Mouse (Mus musculus) midbrain, embryonic 15.5 days (tissue): ENCODE data around the gene Pla2g1b. TPM values are rescaled to one million over a fixed set of nuclear protein-coding genes. Genes with fewer than 3 reads are reported as not detected.
A peak's percentile ranks its signal among the peaks of the same experiment; 100 is the strongest.
"Not testable (repeated sequence)": the region's sequence is repeated elsewhere in the genome, so short reads cannot be mapped to it uniquely, and the experiment has no call there.

Source experiments
- ATAC-seq: fragments of 200-750 bp; cut with Nextera tagmentation; replicated peaks from 2 replicates; pipeline ENCODE4 v1.8.0; 2017; ENCODE audit warnings: moderate TSS enrichment
- H3K27ac ChIP-seq: fragments of 300-500 bp; sonication (generic); 2 replicates; pipeline ENCODE4 v1.5.1; 2015; ENCODE audit warnings: mild to moderate bottlenecking, inconsistent platforms
- H3K27me3 ChIP-seq: fragments of 300-500 bp; sonication (generic); replicated peaks from 2 replicates; pipeline ENCODE4 v1.6.1; 2015; ENCODE audit warnings: inconsistent platforms
- H3K36me3 ChIP-seq: fragments of 300-500 bp; sonication (generic); replicated peaks from 2 replicates; pipeline ENCODE4 v1.6.1; 2015; ENCODE audit warnings: inconsistent platforms
- H3K4me1 ChIP-seq: fragments of 300-500 bp; sonication (generic); 2 replicates; pipeline ENCODE4 v1.6.1; 2015; ENCODE audit warnings: inconsistent platforms
- H3K4me2 ChIP-seq: fragments of 300-500 bp; sonication (generic); 2 replicates; pipeline ENCODE4 v1.6.1; 2015; ENCODE audit warnings: inconsistent platforms, mild to moderate bottlenecking, moderate library complexity
- H3K4me3 ChIP-seq: fragments of 300-500 bp; sonication (generic); 2 replicates; pipeline ENCODE4 v1.5.1; 2015; ENCODE audit warnings: mild to moderate bottlenecking, inconsistent platforms
- H3K9ac ChIP-seq: fragments of 300-500 bp; sonication (generic); 2 replicates; pipeline ENCODE4 v1.6.1; 2015; ENCODE audit warnings: mild to moderate bottlenecking, inconsistent platforms
- H3K9me3 ChIP-seq: fragments of 300-500 bp; sonication (generic); 2 replicates; pipeline ENCODE4 v1.6.1; 2016; ENCODE audit warnings: inconsistent platforms
- WGBS: fragments of 180-500 bp; shearing (Covaris S2); methylation state at CpG from one replicate; pipeline ENCODE4 v1.1.7; 2015; ENCODE audit warnings: mixed read lengths; 5-methylcytosine and 5-hydroxymethylcytosine counted together
- polyA plus RNA-seq: library from polyadenylated mRNA; unstranded; fragments of >200 nt; fragmentation: Nextera tagmentation; extraction: Ambion mirVana; gene quantifications from 2 replicates; pipeline ENCODE4 v1.2.1, GENCODE M21; 2015

The Pla2g1b gene
- polyA plus RNA-seq, 1 experiment from 2014 or later = not detected

- ATAC-seq = peak; percentile 82
- peak overlapping the region; percentile 47 for H3K4me3 ChIP-seq
- peak overlapping the region; percentile 100 for H3K27ac ChIP-seq
- peaks cover 27% of the 10 kb centered on the region for H3K4me1 ChIP-seq
- H3K9me3 ChIP-seq = no peaks in the 10 kb centered on the region
- H3K27me3 ChIP-seq = no peaks in the 10 kb centered on the region
- peak overlapping the region; percentile 87 for H3K4me2 ChIP-seq
- under 1% methylated on average over 50 of the region's 50 CpGs for WGBS
- H3K9ac ChIP-seq = peak overlapping the region; percentile 80
- H3K36me3 ChIP-seq = no peaks in the 10 kb centered on the region
Observed at GRCm38 (mm10) chr5:115489699-115490637, 23.9 kb downstream of the Pla2g1b start.

- ATAC-seq = no peak
- no peaks in the 10 kb centered on the region for H3K27me3 ChIP-seq
Observed at GRCm38 (mm10) chr5:115490638-115491000, 24.6 kb downstream of the Pla2g1b start.

GRCm38 (mm10) chr5:115491076-115491475, 25.0 kb downstream of the Pla2g1b start:
- Histone ChIP-seq H3K9ac (no peak overlapping the region), H3K4me1 (peaks cover 26% of the 10 kb centered on the region), H3K36me3 (no peaks in the 10 kb centered on the region), H3K9me3 (no peaks in the 10 kb centered on the region), H3K27me3 (no peaks in the 10 kb centered on the region), H3K27ac (peak overlapping the region; percentile 100), H3K4me2 (peak overlapping the region; percentile 87; the same call in 1 of the 2 replicates), H3K4me3 (no peak overlapping the region)
- WGBS = 30% methylated on average over 5 of the region's 5 CpGs
- ATAC-seq = no peak

More at GRCm38 (mm10) chr5:115490638-115491000, 24.6 kb downstream of the Pla2g1b start:
- Histone ChIP-seq H3K9ac (no peak overlapping the region), H3K9me3 (no peaks in the 10 kb centered on the region), H3K36me3 (no peaks in the 10 kb centered on the region), H3K4me1 (peaks cover 26% of the 10 kb centered on the region), H3K4me2 (peak overlapping the region; percentile 87), H3K27ac (peak overlapping the region; percentile 100), H3K4me3 (peak overlapping the region; percentile 47; the same call in 1 of the 2 replicates)
- WGBS = 11% methylated on average over 8 of the region's 8 CpGs

- Histone ChIP-seq H3K4me3 (peak overlapping the region; percentile 25), H3K4me2 (peak overlapping the region; percentile 58), H3K4me1 (peaks cover 26% of the 10 kb centered on the region), H3K9ac (peak overlapping the region; percentile 31; the same call in 1 of the 2 replicates), H3K9me3 (no peaks in the 10 kb centered on the region), H3K27ac (no peak overlapping the region), H3K36me3 (no peaks in the 10 kb centered on the region), H3K27me3 (no peaks in the 10 kb centered on the region)
- ATAC-seq = no peak
- WGBS = 5% methylated on average over 28 of the region's 28 CpGs
Observed at GRCm38 (mm10) chr5:115491771-115492322, 25.8 kb downstream of the Pla2g1b start.

GRCm38 (mm10) chr5:115492711-115493335, 26.8 kb downstream of the Pla2g1b start:
- peaks cover 26% of the 10 kb centered on the region for H3K4me1 ChIP-seq
- H3K9me3 ChIP-seq = no peaks in the 10 kb centered on the region
- H3K27me3 ChIP-seq = no peaks in the 10 kb centered on the region
- no peak overlapping the region for H3K27ac ChIP-seq
- no peaks in the 10 kb centered on the region for H3K36me3 ChIP-seq
- 78% methylated on average over 6 of the region's 6 CpGs for WGBS
- no peak for ATAC-seq
- no peak overlapping the region for H3K4me2 ChIP-seq
- no peak overlapping the region for H3K4me3 ChIP-seq
- no peak overlapping the region for H3K9ac ChIP-seq

GRCm38 (mm10) chr5:115493441-115493840, 27.4 kb downstream of the Pla2g1b start:
- Histone ChIP-seq H3K4me3 (no peak overlapping the region), H3K36me3 (no peaks in the 10 kb centered on the region), H3K4me2 (no peak overlapping the region), H3K9ac (no peak overlapping the region), H3K4me1 (peaks cover 24% of the 10 kb centered on the region), H3K27ac (no peak overlapping the region), H3K9me3 (no peaks in the 10 kb centered on the region), H3K27me3 (no peaks in the 10 kb centered on the region)
- ATAC-seq = no peak
- WGBS = 66% methylated on average over 5 of the region's 5 CpGs

- 71% methylated on average over 3 of the region's 3 CpGs for WGBS
- not testable (repeated sequence) for H3K27ac ChIP-seq, H3K9me3 ChIP-seq, H3K36me3 ChIP-seq, ATAC-seq, H3K27me3 ChIP-seq, H3K9ac ChIP-seq, H3K4me2 ChIP-seq, H3K4me3 ChIP-seq
- H3K4me1 ChIP-seq = peaks cover 16% of the 10 kb centered on the region
Observed at GRCm38 (mm10) chr5:115495618-115496017, 29.6 kb downstream of the Pla2g1b start.

GRCm38 (mm10) chr5:115497033-115497432, 31.0 kb downstream of the Pla2g1b start:
- ATAC-seq = no peak
- Histone ChIP-seq H3K4me2 (no peak overlapping the region), H3K27ac (no peak overlapping the region), H3K36me3 (no peaks in the 10 kb centered on the region), H3K9me3 (no peaks in the 10 kb centered on the region), H3K4me1 (peaks cover 3% of the 10 kb centered on the region), H3K9ac (no peak overlapping the region), H3K4me3 (no peak overlapping the region), H3K27me3 (no peaks in the 10 kb centered on the region)
- WGBS = 77% methylated on average over 7 of the region's 7 CpGs

GRCm38 (mm10) chr5:115498307-115499240, 32.5 kb downstream of the Pla2g1b start:
- no peak overlapping the region for H3K27ac ChIP-seq
- H3K4me2 ChIP-seq = no peak overlapping the region
- no peaks in the 10 kb centered on the region for H3K9me3 ChIP-seq
- H3K4me1 ChIP-seq = no peaks in the 10 kb centered on the region
- no peak overlapping the region for H3K9ac ChIP-seq
- no peaks in the 10 kb centered on the region for H3K36me3 ChIP-seq
- WGBS = 62% methylated on average over 9 of the region's 9 CpGs
- H3K4me3 ChIP-seq = no peak overlapping the region
- H3K27me3 ChIP-seq = no peaks in the 10 kb centered on the region
- ATAC-seq = no peak

- Histone ChIP-seq H3K4me3 (no peak overlapping the region), H3K9me3 (no peaks in the 10 kb centered on the region), H3K9ac (no peak overlapping the region), H3K27ac (no peak overlapping the region), H3K36me3 (no peaks in the 10 kb centered on the region), H3K4me2 (no peak overlapping the region), H3K27me3 (no peaks in the 10 kb centered on the region), H3K4me1 (no peaks in the 10 kb centered on the region)
- no peak for ATAC-seq
- 81% methylated on average over 12 of the region's 12 CpGs for WGBS
Observed at GRCm38 (mm10) chr5:115500383-115500935, 34.4 kb downstream of the Pla2g1b start.

- 72% methylated on average over 12 of the region's 12 CpGs for WGBS
- Histone ChIP-seq H3K27ac (no peak overlapping the region), H3K4me3 (no peak overlapping the region), H3K4me2 (no peak overlapping the region), H3K36me3 (no peaks in the 10 kb centered on the region), H3K27me3 (no peaks in the 10 kb centered on the region), H3K9ac (no peak overlapping the region), H3K9me3 (no peaks in the 10 kb centered on the region), H3K4me1 (peaks cover 11% of the 10 kb centered on the region)
- no peak for ATAC-seq
Observed at GRCm38 (mm10) chr5:115503035-115503434, 37.0 kb downstream of the Pla2g1b start.
